Mouse (Mus musculus) hindbrain, postnatal 0 days (tissue): Measurements from ENCODE around the gene Rcan1. TPM values are rescaled to one million over a fixed set of nuclear protein-coding genes. Genes with fewer than 3 reads are reported as not detected.

Source experiments
- ATAC-seq: fragments of 200-750 bp; cut with Nextera tagmentation; 2 replicates; pipeline ENCODE4 v1.8.0; 2017; ENCODE audit warnings: mild to moderate bottlenecking, moderate TSS enrichment, moderate library complexity
- DNase-seq: peaks from one replicate; pipeline ENCODE4 v3.0.0-alpha.2; 2015; ENCODE audit warnings: low spot score
- H3K27ac ChIP-seq: fragments of 300-500 bp; sonication (generic); 2 replicates; pipeline ENCODE4 v1.5.1; 2014; ENCODE audit warnings: mild to moderate bottlenecking
- H3K27me3 ChIP-seq: fragments of 300-500 bp; sonication (generic); 2 replicates; pipeline ENCODE4 v1.6.1; 2014; ENCODE audit warnings: low read length, mixed read lengths; ENCODE audit not compliant: insufficient read depth
- H3K36me3 ChIP-seq: fragments of 300-500 bp; sonication (generic); 2 replicates; pipeline ENCODE4 v1.6.1; 2014; ENCODE audit warnings: low read length, mixed read lengths; ENCODE audit not compliant: insufficient read depth
- H3K4me1 ChIP-seq: fragments of 300-500 bp; sonication (generic); 2 replicates; pipeline ENCODE4 v1.6.1; 2014; ENCODE audit warnings: antibody characterized with exemption, low read length, mixed read lengths; ENCODE audit not compliant: insufficient read depth
- H3K4me2 ChIP-seq: fragments of 300-500 bp; sonication (generic); 2 replicates; pipeline ENCODE4 v1.6.1; 2014; ENCODE audit warnings: low read depth, mild to moderate bottlenecking, low read length, moderate library complexity, mixed read lengths
- H3K4me3 ChIP-seq: fragments of 300-500 bp; sonication (generic); 2 replicates; pipeline ENCODE4 v1.5.1; 2014; ENCODE audit warnings: low read length
- H3K9ac ChIP-seq: fragments of 300-500 bp; sonication (generic); replicated peaks from 2 replicates; pipeline ENCODE4 v1.6.1; 2014; ENCODE audit warnings: mild to moderate bottlenecking, low read length, moderate library complexity, mixed read lengths
- H3K9me3 ChIP-seq: fragments of 300-500 bp; sonication (generic); 2 replicates; pipeline ENCODE4 v1.6.1; 2016; ENCODE audit warnings: low read length, mixed read lengths
- CTCF ChIP-seq: IDR thresholded peaks from 2 replicates; pipeline ENCODE4 v1.5.1; 2016; ENCODE audit warnings: antibody characterized with exemption, control low read depth, low read depth
- WGBS: fragments of 180-500 bp; shearing (Covaris S2); extraction: QIAGEN DNeasy Blood & Tissue Kit; methylation state at CpG from one replicate; pipeline ENCODE4 v1.1.7; 2014; 5-methylcytosine and 5-hydroxymethylcytosine counted together
- polyA plus RNA-seq: library from polyadenylated mRNA; unstranded; fragments of >200 nt; fragmentation: Nextera tagmentation; extraction: Ambion mirVana; gene quantifications from 2 replicates; pipeline ENCODE4 v1.2.1, GENCODE M21; 2015
- total RNA-seq: library from RNA; depleted of rRNA; stranded (reverse); fragments of >200 nt; gene quantifications from 2 replicates; pipeline ENCODE4 v1.2.3, GENCODE M21; 2014

The Rcan1 gene
- total and polyA plus RNA-seq, 2 experiments from 2014 or later = 67.4 to 87.1 TPM

DNA sequence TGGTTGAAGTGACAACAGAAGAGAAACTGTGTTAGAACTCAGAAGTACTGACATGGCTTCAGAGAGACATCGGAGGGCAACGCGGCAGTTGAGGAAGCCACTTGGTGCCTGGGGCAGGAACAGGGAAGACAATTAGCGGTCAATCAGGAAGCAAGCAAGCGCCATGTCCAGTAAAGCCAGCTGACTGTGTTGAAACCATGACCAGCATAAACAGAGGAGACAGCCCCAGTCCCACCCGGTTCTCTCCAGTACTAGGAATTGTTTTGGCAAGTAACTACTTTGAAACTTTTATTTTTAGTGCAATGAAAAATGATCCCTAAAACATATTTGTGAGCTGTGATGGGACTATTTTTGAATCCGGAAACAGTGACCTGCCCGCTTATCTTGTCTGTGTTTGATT, 39.9 kb downstream of the Rcan1 start:
- Histone ChIP-seq H3K9me3 (no peaks in the 10 kb centered on the region), H3K4me1 (no peaks in the 10 kb centered on the region; the same call in 1 of the 2 replicates), H3K4me2 (no peak overlapping the region), H3K36me3 (no peaks in the 10 kb centered on the region), H3K9ac (no peak overlapping the region), H3K4me3 (no peak overlapping the region), H3K27me3 (no peaks in the 10 kb centered on the region), H3K27ac (no peak overlapping the region)
- DNase-seq (no peak), ATAC-seq (no peak)
- WGBS = 91% methylated on average over 8 of the region's 8 CpGs
- no peak for TF ChIP-seq CTCF

DNA sequence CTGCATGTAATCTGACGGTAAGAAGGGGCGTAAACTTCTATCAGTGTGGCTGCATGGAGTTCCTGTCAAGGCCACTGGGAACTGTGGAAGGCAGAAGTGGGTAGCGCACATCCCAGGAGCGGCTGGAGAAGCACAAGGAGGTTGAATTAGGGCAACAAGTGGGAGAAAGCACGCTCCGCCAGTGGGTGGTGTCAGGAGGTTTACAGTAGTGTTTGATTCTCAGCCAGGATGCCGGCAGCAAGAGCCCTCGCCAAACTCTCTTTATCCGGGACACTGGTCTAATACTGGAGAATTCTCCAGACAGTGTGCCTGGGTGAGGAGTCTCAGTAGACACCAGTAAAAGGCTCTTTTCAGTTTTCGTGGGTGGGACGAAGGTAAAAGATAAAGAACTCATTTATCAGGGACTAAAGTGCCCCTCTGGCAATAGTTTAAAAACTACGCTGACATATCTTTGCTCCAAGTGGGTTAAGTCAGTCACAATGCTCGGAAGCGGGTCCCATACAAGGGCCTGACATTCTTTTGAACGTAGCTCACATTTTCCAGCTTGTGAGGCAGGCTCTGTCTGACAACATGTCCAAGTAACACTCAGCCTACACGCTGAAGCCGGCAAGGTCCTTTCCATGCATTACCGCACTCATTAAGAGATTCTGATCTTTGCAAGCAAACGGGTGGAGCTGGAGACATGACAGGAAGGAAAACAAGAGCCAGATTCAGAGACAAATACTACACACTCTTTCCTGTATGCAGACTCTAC, 42.3 kb downstream of the Rcan1 start:
- Histone ChIP-seq H3K4me1 (no peaks in the 10 kb centered on the region; the same call in 1 of the 2 replicates), H3K27me3 (no peaks in the 10 kb centered on the region), H3K36me3 (no peaks in the 10 kb centered on the region), H3K4me2 (no peak overlapping the region), H3K9me3 (no peaks in the 10 kb centered on the region), H3K27ac (no peak overlapping the region), H3K9ac (no peak overlapping the region), H3K4me3 (no peak overlapping the region)
- peak; percentile 40 for DNase-seq
- peak; percentile 57 for ATAC-seq
- peak; percentile 41; the same call in 1 of the 2 replicates for TF ChIP-seq CTCF
- 40% methylated on average over 19 of the region's 19 CpGs for WGBS

DNA sequence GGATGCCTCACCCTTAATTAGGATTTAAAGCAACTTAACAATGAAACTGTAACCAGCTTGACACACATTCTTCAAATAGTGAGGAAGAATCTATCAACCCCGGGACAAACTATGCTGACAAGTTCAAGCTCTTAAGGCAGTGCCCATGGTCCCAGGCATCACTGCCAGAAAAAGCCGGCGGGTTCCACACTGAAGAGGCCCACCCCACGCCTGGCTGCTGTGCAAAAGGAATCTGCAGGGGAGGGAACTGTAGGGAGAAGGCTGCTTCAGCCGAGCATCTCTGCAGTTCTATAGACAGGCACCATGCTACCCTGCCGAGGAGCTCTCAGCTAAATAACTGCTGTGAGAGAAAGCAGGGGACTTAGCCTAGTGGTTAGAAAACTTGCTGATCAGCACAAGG, 44.0 kb downstream of the Rcan1 start:
- Histone ChIP-seq H3K27ac (no peak overlapping the region), H3K4me1 (no peaks in the 10 kb centered on the region; the same call in 1 of the 2 replicates), H3K4me3 (no peak overlapping the region), H3K9ac (no peak overlapping the region), H3K36me3 (no peaks in the 10 kb centered on the region), H3K27me3 (no peaks in the 10 kb centered on the region), H3K9me3 (no peaks in the 10 kb centered on the region), H3K4me2 (no peak overlapping the region)
- TF ChIP-seq CTCF = no peak
- no peak for DNase-seq
- 23% methylated on average over 6 of the region's 6 CpGs for WGBS
- no peak for ATAC-seq

DNA sequence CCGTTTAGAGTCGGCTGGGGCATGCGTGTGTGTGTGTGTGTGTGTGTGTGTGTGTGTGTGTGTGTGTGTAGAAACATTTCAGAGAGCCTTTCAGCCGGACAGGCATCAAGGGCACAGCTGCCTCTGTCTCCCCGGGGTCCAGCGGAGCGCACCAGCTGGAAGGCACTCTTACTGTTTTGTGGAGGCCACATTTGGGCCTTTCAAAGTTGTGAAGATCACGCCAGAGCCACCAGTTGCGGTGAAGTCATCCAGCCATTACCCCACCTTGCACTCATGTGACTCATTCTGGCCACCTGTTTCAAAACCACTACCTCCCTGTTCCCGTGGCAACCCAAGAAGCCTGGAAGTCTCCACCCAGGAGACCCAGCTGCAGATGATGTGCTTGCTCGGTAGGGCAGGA, 44.8 kb downstream of the Rcan1 start:
- ATAC-seq = peak; percentile 25; the same call in 1 of the 2 replicates
- no peaks in the 10 kb centered on the region; the same call in 1 of the 2 replicates for H3K4me1 ChIP-seq

DNA sequence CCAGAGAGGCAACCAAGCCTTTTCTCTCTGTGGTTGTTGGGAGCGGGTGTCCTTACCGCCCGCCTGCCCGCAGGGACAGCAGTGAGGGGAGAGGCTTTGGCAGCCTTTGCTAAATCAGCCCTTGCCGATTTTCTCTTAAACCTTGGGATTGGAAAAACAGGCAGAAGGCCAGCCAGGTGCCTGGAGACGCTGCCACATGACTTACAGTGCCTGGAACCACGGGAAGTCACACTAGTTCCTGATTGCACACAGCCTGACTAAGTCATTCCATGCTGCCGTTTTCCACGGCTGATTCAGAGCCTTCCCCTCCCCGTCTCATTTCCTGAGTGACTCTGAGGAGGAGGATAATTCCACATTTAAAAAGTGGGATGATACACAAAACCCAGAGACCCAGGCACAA, 47.3 kb downstream of the Rcan1 start:
- no peak for DNase-seq
- Histone ChIP-seq H3K9me3 (no peaks in the 10 kb centered on the region), H3K4me1 (no peaks in the 10 kb centered on the region), H3K27me3 (no peaks in the 10 kb centered on the region), H3K9ac (no peak overlapping the region), H3K36me3 (no peaks in the 10 kb centered on the region), H3K4me3 (no peak overlapping the region), H3K4me2 (no peak overlapping the region), H3K27ac (peak overlapping the region; percentile 13; the same call in 1 of the 2 replicates)
- TF ChIP-seq CTCF = no peak
- WGBS = 36% methylated on average over 10 of the region's 10 CpGs
- ATAC-seq = no peak

More for the DNA sequence above, 44.8 kb downstream of the Rcan1 start:
- no peak overlapping the region for H3K27ac ChIP-seq
- no peaks in the 10 kb centered on the region for H3K9me3 ChIP-seq
- DNase-seq = no peak
- H3K27me3 ChIP-seq = no peaks in the 10 kb centered on the region
- TF ChIP-seq CTCF = no peak
- no peak overlapping the region for H3K9ac ChIP-seq
- no peak overlapping the region for H3K4me3 ChIP-seq
- 53% methylated on average over 11 of the region's 11 CpGs for WGBS
- no peaks in the 10 kb centered on the region for H3K36me3 ChIP-seq
- no peak overlapping the region for H3K4me2 ChIP-seq

DNA sequence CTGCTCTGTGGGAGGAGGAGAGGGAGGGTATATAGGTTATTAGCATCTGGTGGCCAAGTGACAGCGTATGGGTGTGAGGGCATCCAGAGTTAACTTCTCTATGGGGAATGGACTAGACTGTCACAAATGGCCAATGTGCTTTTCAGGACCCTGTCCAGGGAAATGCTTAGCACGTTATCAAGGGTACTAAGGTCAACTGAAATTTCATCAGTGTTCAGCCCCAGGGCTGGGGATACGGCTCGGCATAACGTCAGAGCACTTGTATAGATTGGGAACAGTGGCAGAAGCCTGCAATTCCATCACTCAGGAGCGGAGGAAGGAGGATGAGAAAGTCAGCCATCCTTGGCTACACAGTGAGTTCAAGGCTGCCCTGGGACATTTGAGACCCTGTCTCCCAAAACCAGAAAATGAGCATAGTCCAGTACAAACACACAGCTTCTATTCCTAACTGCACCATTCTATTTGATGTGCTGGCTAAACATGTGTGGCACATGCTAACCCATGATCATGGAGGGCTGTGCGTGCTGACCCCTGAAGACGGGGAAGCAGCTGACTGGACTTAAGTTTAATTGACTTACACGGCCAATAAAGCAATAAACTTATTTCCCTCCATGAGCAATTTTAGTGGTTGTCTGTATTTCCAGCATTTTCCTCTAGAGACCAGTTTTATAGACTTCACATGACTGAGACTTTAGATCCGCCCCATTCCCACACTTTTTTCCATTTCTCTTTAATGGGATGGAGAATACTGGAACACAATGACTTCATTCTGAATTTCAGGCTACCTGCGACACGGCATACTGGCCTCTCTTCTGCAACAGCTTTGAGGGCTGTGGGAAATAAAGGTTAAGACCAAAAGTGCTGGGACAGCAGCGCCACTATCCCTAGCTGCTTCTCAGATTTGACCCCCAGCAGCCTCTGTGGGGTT, 48.0 kb downstream of the Rcan1 start:
- Histone ChIP-seq H3K9me3 (no peaks in the 10 kb centered on the region), H3K9ac (no peak overlapping the region), H3K4me2 (no peak overlapping the region), H3K4me1 (no peaks in the 10 kb centered on the region), H3K4me3 (no peak overlapping the region), H3K27ac (0 out of 2 replicates have a peak overlapping the region, but pooled peaks have one; percentile 13), H3K36me3 (no peaks in the 10 kb centered on the region), H3K27me3 (no peaks in the 10 kb centered on the region)
- no peak for ATAC-seq
- DNase-seq = no peak
- 83% methylated on average over 13 of the region's 13 CpGs for WGBS
- no peak for TF ChIP-seq CTCF
